Comparison of ENCODE assay signal across 10 mouse cellular contexts in genomic region chr9:45546024-45546638, GRCm38 (mm10).
A peak's percentile ranks its signal among the peaks of the same experiment; 100 is the strongest.
DNase-seq lines count a peak whose midpoint lies in the region; ATAC-seq lines count a peak whose summit lies in the region.
"Had no signal": no experiment of that assay in that cellular context is flagged by ENCODE, and none has a peak within 500 bp of the region (broad histone marks: within the 10 kb centered on the region; RNA-seq: fewer than 3 reads in every experiment).

No protein-coding gene starts in this region.

- H3K9ac ChIP-seq in forebrain, embryonic 14.5 days (ENCODE audit: low read length), result no peak overlapping the region
- H3K9ac ChIP-seq in midbrain, embryonic 12.5 days (replicated peaks), result no peak overlapping the region
- H3K9ac ChIP-seq: kidney, embryonic 15.5 days had no signal

- peaks cover 24% of the 10 kb centered on the region for H3K4me1 ChIP-seq in forebrain, embryonic 14.5 days (ENCODE audit: control insufficient read depth, insufficient read depth, low read length)
- H3K4me1 ChIP-seq in midbrain, embryonic 12.5 days, result peaks cover 46% of the 10 kb centered on the region
- H3K4me1 ChIP-seq: kidney, embryonic 15.5 days had no signal

- DNase-seq in heart, postnatal 4 days, result peak; percentile 19
- DNase-seq in heart, adult 18-20 months, result no peak
- DNase-seq in brain, adult 2 months (ENCODE audit: low read depth, low spot score), result peak; percentile 86
- DNase-seq in forebrain, embryonic 14.5 days (ENCODE audit: low spot score), result peak; percentile 62
- DNase-seq in urinary bladder, adult 2 months (ENCODE audit: low spot score), result no peak
- no peak for DNase-seq in kidney, adult 9 months
- DNase-seq: lung, adult 2 months had no signal

- H3K4me2 ChIP-seq in forebrain, embryonic 14.5 days (ENCODE audit: low read length), result no peak overlapping the region
- H3K4me2 ChIP-seq in midbrain, embryonic 12.5 days (replicated peaks), result peak overlapping the region; percentile 21
- H3K4me2 ChIP-seq: kidney, embryonic 15.5 days had no signal

- no peaks in the 10 kb centered on the region for H3K9me3 ChIP-seq in forebrain, embryonic 14.5 days (replicated peaks; ENCODE audit: control insufficient read depth, low read length)
- no peaks in the 10 kb centered on the region for H3K9me3 ChIP-seq in midbrain, embryonic 12.5 days
- H3K9me3 ChIP-seq: kidney, embryonic 15.5 days had no signal

- 32% methylated on average over 13 of the region's 13 CpGs for WGBS in forebrain, embryonic 14.5 days
- WGBS in midbrain, embryonic 12.5 days, result 27% methylated on average over 13 of the region's 13 CpGs

- H3K36me3 ChIP-seq in forebrain, embryonic 14.5 days (ENCODE audit: control insufficient read depth, insufficient read depth, low read length), result no peaks in the 10 kb centered on the region
- H3K36me3 ChIP-seq in midbrain, embryonic 12.5 days, result no peaks in the 10 kb centered on the region
- H3K36me3 ChIP-seq: kidney, embryonic 15.5 days had no signal

- peak; percentile 19; the same call in 1 of the 2 replicates for ATAC-seq in forebrain, embryonic 14.5 days
- ATAC-seq in midbrain, embryonic 12.5 days (ENCODE audit: low FRiP score, low read depth), result peak; percentile 74
- ATAC-seq in CD4-positive, CD25-positive, alpha-beta regulatory T cell, adult 4 months, result no peak

- H3K27me3 ChIP-seq in forebrain, embryonic 14.5 days (replicated peaks; ENCODE audit: control insufficient read depth, insufficient read depth, low read length), result no peaks in the 10 kb centered on the region
- no peaks in the 10 kb centered on the region for H3K27me3 ChIP-seq in midbrain, embryonic 12.5 days
- H3K27me3 ChIP-seq: kidney, embryonic 15.5 days had no signal

- peak overlapping the region; percentile 34; the same call in 1 of the 2 replicates for H3K27ac ChIP-seq in forebrain, embryonic 14.5 days (ENCODE audit: low read depth, low read length)
- peak overlapping the region; percentile 72 for H3K27ac ChIP-seq in midbrain, embryonic 12.5 days (replicated peaks)
- H3K27ac ChIP-seq: kidney, embryonic 15.5 days had no signal

- no peak overlapping the region for H3K4me3 ChIP-seq in forebrain, embryonic 14.5 days (ENCODE audit: low read depth, low read length)
- H3K4me3 ChIP-seq in midbrain, embryonic 12.5 days, result no peak overlapping the region
- H3K4me3 ChIP-seq: kidney, embryonic 15.5 days had no signal

Comparison
In these comparisons a context has a peak if more than half of its experiments do, and no peak if none do; other contexts are left out.
1. DNase-seq: peak in heart, postnatal 4 days (single experiment), brain, adult 2 months (single experiment) and forebrain, embryonic 14.5 days (single experiment); none in heart, adult 18-20 months (0 of 2), urinary bladder, adult 2 months (single experiment) and kidney, adult 9 months (single experiment).